Mouse (Mus musculus) spleen, postnatal 4 days (tissue): Measurements from ENCODE around the gene Isg20l2.

Experiments used
- DNase-seq, 2 experiments: peaks; one replicate each; pipeline ENCODE4 v3.0.0; 2022; ENCODE audit warnings: low spot score in 2 of 2

Isg20l2 gene

DNA sequence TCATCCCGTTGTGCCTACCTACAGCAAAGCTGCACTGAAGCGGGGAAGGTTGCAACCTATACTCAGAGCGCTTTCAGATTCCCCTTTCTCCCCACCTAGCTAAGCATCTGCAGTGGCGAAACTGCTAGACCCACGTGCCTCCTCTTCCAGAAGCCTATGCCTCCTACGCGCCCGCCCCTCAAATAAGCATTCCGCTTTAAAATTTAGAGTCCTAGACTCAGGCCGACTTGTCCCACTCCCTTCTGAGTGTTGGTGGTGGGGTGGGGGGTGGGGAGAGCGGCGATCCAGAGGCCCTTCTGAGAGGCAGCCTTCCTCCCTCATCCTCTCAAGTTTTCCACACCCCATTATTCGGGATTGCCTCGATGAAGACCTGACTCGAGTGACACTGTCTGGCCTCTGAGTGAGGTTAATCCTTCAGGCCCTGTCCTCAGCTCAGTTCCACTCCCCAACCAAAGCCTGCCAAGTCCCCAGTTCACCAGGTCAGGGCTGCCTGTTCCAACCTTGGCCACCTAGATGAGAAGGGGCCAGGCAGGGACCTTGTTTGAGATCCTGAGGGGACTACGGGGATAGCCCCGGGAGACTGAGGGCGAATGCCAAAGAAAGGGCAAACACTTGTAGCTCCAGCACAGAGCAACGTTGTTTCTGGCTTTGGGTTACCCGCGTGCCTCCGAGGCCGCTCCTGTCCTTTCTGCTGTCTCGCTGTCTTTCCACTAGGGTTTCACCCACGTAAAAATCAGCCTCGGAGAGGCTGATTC is 17.1 kb downstream of the Isg20l2 start:
- DNase-seq = no peak

GRCm38 (mm10) chr3:87947811-87948199 is 17.7 kb downstream of the Isg20l2 start:
- no peak for DNase-seq

- DNase-seq = no peak
Measured at GRCm38 (mm10) chr3:87948378-87949265, 18.5 kb downstream of the Isg20l2 start, which contains the start of gene Crabp2. Gene Crabp2 (plus strand): TSS chr3:87948666.

DNA sequence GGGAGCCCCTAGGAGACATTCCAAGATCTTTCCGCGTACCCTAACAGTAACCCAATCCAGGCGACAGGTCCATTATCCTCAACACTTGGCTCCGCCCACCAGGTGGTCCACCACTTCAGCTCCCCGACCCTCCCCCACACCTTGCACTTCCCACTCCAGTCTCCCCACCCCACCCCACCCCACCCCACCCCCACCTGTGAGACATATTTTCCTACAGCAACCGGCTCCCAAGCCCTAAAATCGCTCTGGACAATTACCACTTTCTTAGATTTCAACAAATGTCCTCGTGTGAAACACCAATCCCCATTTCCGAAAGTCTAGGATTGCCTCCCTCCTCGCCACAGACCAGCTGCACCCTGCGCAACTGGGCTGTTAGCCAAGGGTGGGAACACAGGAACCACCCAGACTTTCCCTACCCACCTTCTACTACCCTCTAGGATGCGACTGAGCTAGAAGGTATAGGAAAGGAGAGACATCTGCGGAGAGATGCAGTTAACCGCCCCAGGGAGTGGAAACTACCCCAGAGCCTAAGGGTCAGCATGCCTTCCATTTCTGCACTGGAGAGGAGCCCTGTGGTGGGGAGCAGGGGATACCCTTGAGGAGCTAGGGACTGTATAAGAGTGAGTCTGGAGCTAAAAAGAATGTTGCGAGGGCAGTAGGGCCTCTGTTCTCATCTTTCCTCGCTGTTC is 19.3 kb downstream of the Isg20l2 start:
- no peak for DNase-seq

GRCm38 (mm10) chr3:87949955-87950515 is 19.9 kb downstream of the Isg20l2 start:
- no peak for DNase-seq

DNA sequence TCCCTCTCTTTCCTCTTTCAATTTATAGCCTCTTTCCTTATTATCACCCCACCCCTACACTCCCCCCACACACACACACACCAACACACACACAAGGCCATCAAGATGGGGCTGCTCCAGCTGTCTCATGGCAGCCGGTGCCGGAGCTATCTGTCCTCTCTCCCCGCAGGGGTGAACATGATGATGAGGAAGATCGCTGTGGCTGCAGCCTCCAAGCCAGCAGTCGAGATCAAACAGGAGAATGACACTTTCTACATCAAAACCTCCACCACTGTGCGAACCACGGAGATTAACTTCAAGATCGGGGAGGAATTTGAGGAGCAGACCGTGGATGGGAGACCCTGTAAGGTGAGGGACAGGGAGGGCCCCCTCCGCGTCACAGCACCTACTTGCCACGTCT is 21.8 kb downstream of the Isg20l2 start:
- DNase-seq = no peak

GRCm38 (mm10) chr3:87952440-87952839 is 22.3 kb downstream of the Isg20l2 start:
- no peak for DNase-seq

- DNase-seq = no peak
Measured at GRCm38 (mm10) chr3:87958056-87958455, 27.9 kb downstream of the Isg20l2 start.

DNA sequence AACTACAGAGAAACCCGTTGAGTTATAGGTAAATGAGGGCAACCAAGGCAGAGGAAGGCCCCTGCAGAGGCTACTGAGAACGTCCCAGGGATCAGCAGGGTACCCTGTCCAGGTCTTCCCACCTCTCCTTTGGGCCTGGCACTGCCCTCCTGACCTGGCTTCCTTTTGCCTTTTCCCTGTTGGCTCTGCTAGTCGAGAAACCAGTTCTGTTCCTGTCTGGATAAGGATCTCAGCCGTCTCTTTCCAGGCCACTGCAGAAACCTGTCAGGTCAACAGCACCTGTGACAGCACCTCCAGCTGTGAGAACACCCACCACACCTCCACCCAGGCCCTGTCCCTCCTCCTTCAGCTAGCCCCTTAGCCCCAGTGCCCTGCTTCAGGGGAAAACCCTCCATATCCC is 28.4 kb downstream of the Isg20l2 start:
- DNase-seq = no peak

- DNase-seq = no peak
Measured at GRCm38 (mm10) chr3:87958967-87959366, 28.9 kb downstream of the Isg20l2 start.

GRCm38 (mm10) chr3:87959371-87959770 is 29.3 kb downstream of the Isg20l2 start:
- DNase-seq = no peak

- no peak for DNase-seq
Measured at GRCm38 (mm10) chr3:87960191-87960585, 30.1 kb downstream of the Isg20l2 start.

GRCm38 (mm10) chr3:87960586-87961191 is 30.6 kb downstream of the Isg20l2 start:
- DNase-seq = peak; percentile 69 to 84

DNA sequence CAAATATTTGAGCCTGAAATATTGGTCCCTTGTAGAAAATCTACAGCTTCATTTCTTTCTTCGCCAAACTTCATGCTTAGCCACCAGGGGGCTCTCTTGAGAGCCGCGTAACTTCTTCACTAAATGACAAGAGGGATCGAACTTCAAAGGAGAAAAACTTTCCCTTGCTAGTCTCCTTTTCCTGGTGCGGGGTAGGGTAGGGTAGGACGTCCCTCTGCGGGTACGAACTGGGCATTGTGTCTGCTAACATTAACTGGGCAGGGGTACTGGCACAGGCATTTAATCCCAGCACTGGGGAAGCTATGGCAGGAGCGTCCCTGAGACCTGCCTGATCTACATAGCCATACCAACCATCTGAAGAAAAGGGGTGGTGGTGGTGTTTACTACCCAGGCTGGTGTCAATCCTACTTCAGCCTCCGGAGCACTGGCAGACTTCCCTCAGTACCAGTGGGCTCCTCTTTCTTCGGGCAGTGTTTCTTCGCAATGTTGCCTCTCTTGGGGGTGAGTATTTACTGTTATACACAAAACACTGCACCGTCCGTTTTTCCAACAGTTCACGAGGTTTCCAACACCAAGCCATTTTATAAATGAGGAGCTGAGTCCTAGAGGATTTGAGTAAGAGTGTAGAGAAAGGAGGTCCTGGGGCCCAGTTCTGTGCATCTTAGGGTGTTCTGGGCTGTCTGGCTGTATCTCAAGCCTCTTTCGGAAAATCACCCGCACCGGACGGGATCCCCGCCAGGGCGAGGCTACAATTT is 40.2 kb downstream of the Isg20l2 start:
- DNase-seq = peak in 1 of 2 experiments; percentile 31

DNA sequence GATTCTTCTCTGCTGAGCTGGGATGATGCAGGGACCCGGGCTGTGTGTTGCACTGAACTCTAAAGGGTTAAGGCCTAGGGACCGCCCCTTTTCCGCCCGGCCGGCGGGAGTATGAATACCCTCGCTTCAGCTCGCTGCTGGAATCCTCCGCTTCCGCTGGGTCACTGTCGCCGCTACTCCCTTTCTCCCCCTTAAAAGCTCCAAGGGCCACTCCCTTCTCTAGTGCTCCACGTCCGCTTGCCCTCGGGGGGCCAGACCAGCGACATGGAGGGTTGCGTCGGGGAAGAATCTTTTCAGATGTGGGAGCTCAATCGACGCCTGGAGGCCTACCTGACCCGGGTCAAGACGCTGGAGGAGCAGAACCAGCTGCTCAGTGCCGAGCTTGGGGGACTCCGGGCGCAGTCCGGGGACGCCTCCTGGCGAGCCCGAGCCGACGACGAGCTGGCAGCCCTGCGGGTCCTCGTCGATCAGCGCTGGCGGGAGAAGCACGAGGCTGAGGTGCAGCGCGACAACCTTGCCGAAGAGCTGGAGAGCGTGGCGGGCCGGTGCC is 40.9 kb downstream of the Isg20l2 start, which contains the start of gene Nes:
Nes (plus strand) TSS at position 140 of the 550 bp plus-strand sequence.
- no peak for DNase-seq

- no peak for DNase-seq
Measured at GRCm38 (mm10) chr3:87971489-87972202, 41.5 kb downstream of the Isg20l2 start.

- DNase-seq = no peak
Measured at GRCm38 (mm10) chr3:87972203-87972664, 42.1 kb downstream of the Isg20l2 start.

DNA sequence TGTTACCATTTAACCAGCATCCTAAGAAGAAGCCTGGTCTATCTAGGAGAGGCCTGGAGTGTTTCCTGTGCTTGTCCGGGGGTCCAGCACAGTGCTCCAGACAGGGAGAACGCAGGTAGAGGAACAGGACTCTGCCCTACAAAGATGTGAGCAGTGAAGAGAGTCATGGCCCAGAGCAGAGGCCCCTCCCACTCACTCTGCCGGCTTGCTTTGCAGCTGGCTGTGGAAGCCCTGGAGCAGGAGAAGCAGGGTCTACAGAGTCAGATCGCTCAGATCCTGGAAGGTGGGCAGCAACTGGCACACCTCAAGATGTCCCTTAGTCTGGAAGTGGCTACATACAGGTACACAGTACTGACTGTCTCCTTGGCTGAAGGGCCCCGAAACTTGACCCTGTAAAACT is 42.7 kb downstream of the Isg20l2 start:
- no peak for DNase-seq

DNA sequence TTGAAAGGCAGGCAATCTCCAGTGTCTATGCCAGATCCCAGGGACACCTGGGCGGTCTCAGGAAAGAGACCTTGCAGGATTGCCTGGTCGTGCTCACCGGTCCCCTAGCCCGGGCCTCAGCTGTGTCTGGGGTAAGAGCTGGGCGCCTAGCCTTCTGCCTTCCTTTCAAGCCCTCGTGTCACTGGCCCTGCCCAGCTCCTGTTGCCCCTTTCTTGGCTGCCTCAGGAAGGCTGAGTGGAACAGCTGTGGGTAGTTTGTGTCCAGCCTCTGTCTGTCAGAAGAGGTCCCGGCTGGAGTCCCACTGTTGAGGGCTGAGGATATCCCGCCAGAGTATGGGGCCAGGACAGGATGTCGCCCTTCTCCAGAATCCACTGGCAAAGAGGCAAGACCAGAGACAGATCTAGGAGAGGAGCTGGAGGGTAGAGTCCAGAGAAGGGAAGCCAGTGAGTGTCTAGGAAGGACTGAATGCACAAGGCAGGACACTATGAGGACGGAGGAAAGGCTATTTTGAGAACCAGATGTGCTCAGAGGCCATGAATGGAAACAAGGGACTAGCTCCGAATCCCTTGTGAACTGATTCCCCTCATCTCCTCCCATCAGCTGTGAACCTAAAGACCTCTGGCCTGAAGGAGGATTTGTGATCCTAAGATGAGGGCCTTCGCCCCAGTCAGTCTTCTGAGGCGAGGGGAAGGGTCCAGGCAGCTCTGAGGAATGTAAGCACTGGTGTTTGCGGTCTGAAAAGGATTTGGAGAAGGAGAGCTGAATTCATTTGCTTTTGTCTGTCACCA is 43.7 kb downstream of the Isg20l2 start:
- DNase-seq = peak in 1 of 2 experiments; percentile 52
